Mouse (Mus musculus): Measurements from ENCODE around the gene Gm28051.
A peak's percentile ranks its signal among the peaks of the same experiment; 100 is the strongest.

The Gm28051 gene

GRCm38 (mm10) chr12:102710851-102711375, 46.7 kb downstream of the Gm28051 start:
- no peak for DNase-seq (ENCODE audit: extremely low read depth, insufficient read length, low spot score)

GRCm38 (mm10) chr12:102709896-102710295, 47.7 kb downstream of the Gm28051 start:
- DNase-seq (ENCODE audit: extremely low read depth, insufficient read length, low spot score): no peak

GRCm38 (mm10) chr12:102708220-102708619, 49.3 kb downstream of the Gm28051 start:
- peak; percentile 51 for DNase-seq (ENCODE audit: extremely low read depth, insufficient read length, low spot score)

GRCm38 (mm10) chr12:102706833-102707463, 50.6 kb downstream of the Gm28051 start:
- no peak for DNase-seq (ENCODE audit: extremely low read depth, insufficient read length, low spot score)

- DNase-seq (ENCODE audit: extremely low read depth, insufficient read length, low spot score): no peak
Measured at GRCm38 (mm10) chr12:102705906-102706640, 51.5 kb downstream of the Gm28051 start.

- peak; percentile 84 for DNase-seq (ENCODE audit: extremely low read depth, insufficient read length, low spot score)
Measured at GRCm38 (mm10) chr12:102705216-102705871, 52.2 kb downstream of the Gm28051 start.

GRCm38 (mm10) chr12:102704457-102705198, 52.9 kb downstream of the Gm28051 start, which contains the start of gene Itpk1:
Itpk1 (minus strand) TSS chr12:102704930.
- peak; percentile 49 for DNase-seq (ENCODE audit: extremely low read depth, insufficient read length, low spot score)

GRCm38 (mm10) chr12:102703921-102704408, 53.6 kb downstream of the Gm28051 start:
- DNase-seq (ENCODE audit: extremely low read depth, insufficient read length, low spot score): peak; percentile 28

- no peak for DNase-seq (ENCODE audit: extremely low read depth, insufficient read length, low spot score)
Measured at GRCm38 (mm10) chr12:102703441-102703840, 54.1 kb downstream of the Gm28051 start.

- no peak for DNase-seq (ENCODE audit: extremely low read depth, insufficient read length, low spot score)
Measured at GRCm38 (mm10) chr12:102703111-102703412, 54.5 kb downstream of the Gm28051 start.

- DNase-seq (ENCODE audit: extremely low read depth, insufficient read length, low spot score): peak; percentile 39
Measured at GRCm38 (mm10) chr12:102702356-102703110, 55.0 kb downstream of the Gm28051 start.

- no peak for DNase-seq (ENCODE audit: extremely low read depth, insufficient read length, low spot score)
Measured at GRCm38 (mm10) chr12:102701691-102702207, 55.8 kb downstream of the Gm28051 start.

GRCm38 (mm10) chr12:102700453-102700852, 57.1 kb downstream of the Gm28051 start:
- DNase-seq (ENCODE audit: extremely low read depth, insufficient read length, low spot score): no peak

- DNase-seq (ENCODE audit: extremely low read depth, insufficient read length, low spot score): no peak
Measured at GRCm38 (mm10) chr12:102699156-102699555, 58.4 kb downstream of the Gm28051 start.

GRCm38 (mm10) chr12:102698089-102698684, 59.4 kb downstream of the Gm28051 start:
- no peak for DNase-seq (ENCODE audit: extremely low read depth, insufficient read length, low spot score)

- DNase-seq (ENCODE audit: extremely low read depth, insufficient read length, low spot score): no peak
Measured at GRCm38 (mm10) chr12:102697381-102697780, 60.2 kb downstream of the Gm28051 start.

GRCm38 (mm10) chr12:102696635-102697354, 60.8 kb downstream of the Gm28051 start:
- DNase-seq (ENCODE audit: extremely low read depth, insufficient read length, low spot score): no peak

- no peak for DNase-seq (ENCODE audit: extremely low read depth, insufficient read length, low spot score)
Measured at GRCm38 (mm10) chr12:102695369-102696239, 62.0 kb downstream of the Gm28051 start.

Measured in 3134 (cell line).